Mouse (Mus musculus): ENCODE measurements around the gene Ptprs. TPM values are rescaled to one million over a fixed set of nuclear protein-coding genes. Genes with fewer than 3 reads are reported as not detected.

Gene Ptprs
- polyA plus RNA-seq (2015; fragmentation: Nextera tagmentation; extraction: Ambion mirVana): 100 and 106 TPM in 2 replicates

- Histone ChIP-seq H3K4me1 (peaks cover 48% of the 10 kb centered on the region), H3K27me3 (peaks cover 50% of the 10 kb centered on the region), H3K4me2 (replicated peaks) (peak within 1 kb of the TSS; percentile 97), H3K4me3 (peak within 1 kb of the TSS; percentile 83), H3K9ac (peak within 1 kb of the TSS; percentile 93), H3K36me3 (no peaks in the 10 kb centered on the region), H3K9me3 (no peaks in the 10 kb centered on the region), H3K27ac (peak within 1 kb of the TSS; percentile 65; the same call in 1 of the 2 replicates)
- WGBS: under 1% methylated on average over 27 of the region's 27 CpGs
- peak; percentile 89 for ATAC-seq (ENCODE audit: low FRiP score, low read depth)
These were observed at the start of gene Ptprs for GRCm38 (mm10) chr17:56476402-56476752. Gene Ptprs, minus strand, starts transcription at chr17:56476483.

- no peaks in the 10 kb centered on the region for H3K4me1 ChIP-seq
- H3K9me3 ChIP-seq: no peaks in the 10 kb centered on the region
- ATAC-seq (ENCODE audit: low FRiP score, low read depth): no peak
- no peak overlapping the region for H3K4me2 ChIP-seq (replicated peaks)
- 0 out of 2 replicates have a peak, but pooled peaks cover 2% of the 10 kb centered on the region for H3K27me3 ChIP-seq
- WGBS: 70% methylated on average over 4 of the region's 4 CpGs
- no peak overlapping the region for H3K4me3 ChIP-seq
- H3K9ac ChIP-seq: no peak overlapping the region
- no peaks in the 10 kb centered on the region for H3K36me3 ChIP-seq
- H3K27ac ChIP-seq: no peak overlapping the region
These were observed 48.7 kb upstream of the Ptprs start for GRCm38 (mm10) chr17:56524943-56525342.

GRCm38 (mm10) chr17:56522744-56523143, 46.5 kb upstream of the Ptprs start:
- 53% methylated on average over 1 of the region's 1 CpGs for WGBS
- no peaks in the 10 kb centered on the region for H3K4me1 ChIP-seq

GRCm38 (mm10) chr17:56515690-56516410, 39.6 kb upstream of the Ptprs start:
- Histone ChIP-seq H3K4me1 (peaks cover 20% of the 10 kb centered on the region), H3K9me3 (peaks cover 13% of the 10 kb centered on the region), H3K27me3 (peaks cover 59% of the 10 kb centered on the region), H3K4me2 (replicated peaks) (peak overlapping the region; percentile 30), H3K4me3 (no peak overlapping the region), H3K36me3 (no peaks in the 10 kb centered on the region), H3K27ac (no peak overlapping the region; the same call in 1 of the 2 replicates), H3K9ac (no peak overlapping the region)
- ATAC-seq (ENCODE audit: low FRiP score, low read depth): peak; percentile 45; the same call in 1 of the 2 replicates
- WGBS: 10% methylated on average over 13 of the region's 13 CpGs

More at GRCm38 (mm10) chr17:56522744-56523143, 46.5 kb upstream of the Ptprs start:
- no peaks in the 10 kb centered on the region for H3K9me3 ChIP-seq
- H3K4me3 ChIP-seq: no peak overlapping the region
- no peak for ATAC-seq (ENCODE audit: low FRiP score, low read depth)
- no peak overlapping the region for H3K4me2 ChIP-seq (replicated peaks)
- no peak overlapping the region for H3K9ac ChIP-seq
- H3K27ac ChIP-seq: no peak overlapping the region
- no peaks in the 10 kb centered on the region for H3K36me3 ChIP-seq
- H3K27me3 ChIP-seq: 0 out of 2 replicates have a peak, but pooled peaks cover 4% of the 10 kb centered on the region

- H3K27me3 ChIP-seq: peaks cover 68% of the 10 kb centered on the region
- WGBS: 48% methylated on average over 12 of the region's 12 CpGs
- H3K4me3 ChIP-seq: no peak overlapping the region
- H3K27ac ChIP-seq: no peak overlapping the region
- peaks cover 20% of the 10 kb centered on the region for H3K4me1 ChIP-seq
- H3K9ac ChIP-seq: no peak overlapping the region
- H3K9me3 ChIP-seq: peaks cover 13% of the 10 kb centered on the region
- H3K4me2 ChIP-seq (replicated peaks): no peak overlapping the region
- no peak for ATAC-seq (ENCODE audit: low FRiP score, low read depth)
- no peaks in the 10 kb centered on the region for H3K36me3 ChIP-seq
These were observed 38.6 kb upstream of the Ptprs start for GRCm38 (mm10) chr17:56514916-56515315.

GRCm38 (mm10) chr17:56514330-56514729, 38.0 kb upstream of the Ptprs start:
- peaks cover 74% of the 10 kb centered on the region for H3K27me3 ChIP-seq
- H3K27ac ChIP-seq: no peak overlapping the region
- H3K4me3 ChIP-seq: no peak overlapping the region

GRCm38 (mm10) chr17:56512310-56512709, 36.0 kb upstream of the Ptprs start, which contains the start of gene Znrf4:
Gene Znrf4, minus strand, starts transcription at chr17:56512431.
- Histone ChIP-seq H3K4me1 (peaks cover 23% of the 10 kb centered on the region), H3K4me3 (peak within 1 kb of the TSS; percentile 33), H3K27me3 (peaks cover 85% of the 10 kb centered on the region), H3K27ac (no peak within 1 kb of the TSS), H3K9me3 (peaks cover 13% of the 10 kb centered on the region), H3K4me2 (replicated peaks) (peak within 1 kb of the TSS; percentile 60), H3K36me3 (no peaks in the 10 kb centered on the region), H3K9ac (peak within 1 kb of the TSS; percentile 35)
- no peak for ATAC-seq (ENCODE audit: low FRiP score, low read depth)
- 69% methylated on average over 22 of the region's 22 CpGs for whole genome bisulfite sequencing

More at GRCm38 (mm10) chr17:56514330-56514729, 38.0 kb upstream of the Ptprs start:
- no peak for ATAC-seq (ENCODE audit: low FRiP score, low read depth)
- Histone ChIP-seq H3K9me3 (peaks cover 13% of the 10 kb centered on the region), H3K4me2 (replicated peaks) (no peak overlapping the region), H3K36me3 (no peaks in the 10 kb centered on the region), H3K9ac (no peak overlapping the region), H3K4me1 (peaks cover 20% of the 10 kb centered on the region)

GRCm38 (mm10) chr17:56511707-56512090, 35.4 kb upstream of the Ptprs start:
- Histone ChIP-seq H3K4me1 (peaks cover 27% of the 10 kb centered on the region), H3K27me3 (peaks cover 82% of the 10 kb centered on the region), H3K9ac (peak overlapping the region; percentile 35), H3K27ac (no peak overlapping the region), H3K4me3 (peak overlapping the region; percentile 33), H3K4me2 (replicated peaks) (peak overlapping the region; percentile 60), H3K9me3 (peaks cover 10% of the 10 kb centered on the region), H3K36me3 (no peaks in the 10 kb centered on the region)
- ATAC-seq (ENCODE audit: low FRiP score, low read depth): no peak
- WGBS: 27% methylated on average over 29 of the region's 29 CpGs

GRCm38 (mm10) chr17:56510970-56511706, 34.9 kb upstream of the Ptprs start:
- Histone ChIP-seq H3K9me3 (peaks cover 7% of the 10 kb centered on the region; the same call in 1 of the 2 replicates), H3K4me1 (peaks cover 29% of the 10 kb centered on the region), H3K27ac (no peak overlapping the region), H3K27me3 (peaks cover 79% of the 10 kb centered on the region), H3K9ac (peak overlapping the region; percentile 35), H3K36me3 (no peaks in the 10 kb centered on the region), H3K4me3 (peak overlapping the region; percentile 33), H3K4me2 (replicated peaks) (peak overlapping the region; percentile 60)
- ATAC-seq (ENCODE audit: low FRiP score, low read depth): no peak
- 7% methylated on average over 60 of the region's 60 CpGs for WGBS

- H3K9me3 ChIP-seq: peaks cover 7% of the 10 kb centered on the region; the same call in 1 of the 2 replicates
- 28% methylated on average over 27 of the region's 27 CpGs for WGBS
- no peak overlapping the region for H3K27ac ChIP-seq
- peak overlapping the region; percentile 33; the same call in 1 of the 2 replicates for H3K4me3 ChIP-seq
- no peak overlapping the region for H3K9ac ChIP-seq
- peak overlapping the region; percentile 60 for H3K4me2 ChIP-seq (replicated peaks)
- H3K4me1 ChIP-seq: peaks cover 23% of the 10 kb centered on the region
- H3K36me3 ChIP-seq: no peaks in the 10 kb centered on the region
- no peak for ATAC-seq (ENCODE audit: low FRiP score, low read depth)
- H3K27me3 ChIP-seq: peaks cover 73% of the 10 kb centered on the region
These were observed 34.2 kb upstream of the Ptprs start for GRCm38 (mm10) chr17:56510473-56510969.

- no peak for ATAC-seq (ENCODE audit: low FRiP score, low read depth)
- H3K4me3 ChIP-seq: peak overlapping the region; percentile 3
These were observed 33.6 kb upstream of the Ptprs start for GRCm38 (mm10) chr17:56509707-56510472.

More at GRCm38 (mm10) chr17:56509707-56510472, 33.6 kb upstream of the Ptprs start:
- Histone ChIP-seq H3K9ac (no peak overlapping the region), H3K27me3 (peaks cover 67% of the 10 kb centered on the region), H3K4me2 (replicated peaks) (no peak overlapping the region), H3K27ac (no peak overlapping the region), H3K4me1 (peaks cover 19% of the 10 kb centered on the region; the same call in 1 of the 2 replicates), H3K9me3 (peaks cover 7% of the 10 kb centered on the region; the same call in 1 of the 2 replicates), H3K36me3 (no peaks in the 10 kb centered on the region)
- WGBS: 4% methylated on average over 33 of the region's 37 CpGs
